Mouse (Mus musculus) effector memory CD4-positive, alpha-beta T cell, adult 5 months (primary cell): ENCODE data around the gene Rbm48. TPM values are rescaled to one million over a fixed set of nuclear protein-coding genes. Genes with fewer than 3 reads are reported as not detected.

Experiments
- polyA plus RNA-seq: library from polyadenylated mRNA; unstranded; fragments of 100-300 nt; shearing (Covaris generic); gene quantifications from one replicate; pipeline ENCODE4 v1.2.1, GENCODE M21; 2017

The Rbm48 gene
- polyA plus RNA-seq = 29.9 TPM

GRCm38 (mm10) chr5:3596399-3596766 is at the start of gene Rbm48:
Gene Rbm48 (minus strand): TSS chr5:3596585.

GRCm38 (mm10) chr5:3595693-3596398 is 539 bp downstream of the Rbm48 start, which contains the start of gene Pex1:
Gene Pex1 (plus strand): TSS chr5:3596066.

GRCm38 (mm10) chr5:3571266-3571665 is 25.1 kb downstream of the Rbm48 start, which contains the start of gene 1700109H08Rik:
Gene 1700109H08Rik (plus strand): TSS chr5:3571566.

DNA sequence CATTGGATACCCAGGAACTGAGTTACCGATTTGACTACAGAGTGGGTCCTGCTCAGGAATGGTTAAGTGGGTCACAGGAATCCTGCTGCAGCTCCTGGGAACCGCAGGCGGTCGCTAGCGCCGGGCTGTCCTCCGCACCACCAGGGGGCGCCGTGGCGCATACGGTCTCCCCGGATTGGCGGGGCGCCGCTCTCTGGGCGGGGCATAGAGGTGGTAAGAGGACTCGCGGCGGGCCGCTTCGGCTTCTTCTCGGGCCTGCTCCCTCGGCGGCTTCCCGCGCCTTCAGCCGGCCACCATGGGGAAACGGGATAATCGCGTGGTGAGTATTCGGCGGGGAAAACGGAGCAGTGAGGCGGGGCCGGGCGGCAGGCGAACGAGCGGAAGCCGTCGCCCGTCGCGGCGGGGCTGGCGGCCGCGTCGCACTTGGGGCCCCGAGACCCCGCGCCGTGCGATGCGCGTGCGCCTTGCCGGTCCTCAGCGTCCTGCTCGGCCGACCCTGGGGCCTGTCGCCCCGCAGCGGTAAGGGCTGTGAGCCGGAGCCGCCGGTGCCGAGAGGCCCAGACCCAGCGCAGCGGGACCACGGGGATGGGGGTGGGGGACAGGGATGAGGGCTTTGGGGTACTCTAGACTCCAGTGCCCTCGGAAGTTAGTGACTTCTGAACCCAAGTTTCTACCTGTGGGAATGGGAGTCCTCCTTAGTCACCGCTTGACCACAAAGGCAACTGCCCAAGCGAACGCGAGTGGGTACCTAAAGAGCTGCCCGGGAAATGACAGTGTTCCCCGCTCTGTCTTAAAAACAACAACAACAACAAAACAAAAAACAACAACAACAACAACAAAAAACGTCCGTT is 52.5 kb downstream of the Rbm48 start, which contains the start of gene Fam133b:
TSS of gene Fam133b (plus strand) at position 205 of the 851 bp plus-strand sequence.

Other genes with a start within 250 kb of the Rbm48 start
- 29.6 TPM for gene Fam133b, start 52.8 kb downstream of the Rbm48 start, polyA plus RNA-seq
- gene 1700109H08Rik, start 25.0 kb downstream of the Rbm48 start, polyA plus RNA-seq = 3.3 TPM
- gene Pex1, start 519 bp downstream of the Rbm48 start, polyA plus RNA-seq = 8.3 TPM
- not detected for gene Tmbim7, start 54.6 kb upstream of the Rbm48 start, polyA plus RNA-seq
- 13.9 TPM for gene Gatad1, start 60.6 kb upstream of the Rbm48 start, polyA plus RNA-seq
- gene Ankib1, start 206.3 kb upstream of the Rbm48 start, polyA plus RNA-seq = 59.9 TPM
- gene Krit1, start 206.6 kb upstream of the Rbm48 start, polyA plus RNA-seq = 70.5 TPM
- gene Lrrd1, start 248.6 kb upstream of the Rbm48 start, polyA plus RNA-seq = not detected